Mouse (Mus musculus) retina, embryonic 14.5 days (tissue): Measurements from ENCODE around the gene Smim24.
A peak's percentile ranks its signal among the peaks of the same experiment; 100 is the strongest.

Experiments
- DNase-seq: peaks from one replicate; pipeline ENCODE4 v3.0.0-alpha.2; 2015; ENCODE audit warnings: low spot score

Gene Smim24

DNA sequence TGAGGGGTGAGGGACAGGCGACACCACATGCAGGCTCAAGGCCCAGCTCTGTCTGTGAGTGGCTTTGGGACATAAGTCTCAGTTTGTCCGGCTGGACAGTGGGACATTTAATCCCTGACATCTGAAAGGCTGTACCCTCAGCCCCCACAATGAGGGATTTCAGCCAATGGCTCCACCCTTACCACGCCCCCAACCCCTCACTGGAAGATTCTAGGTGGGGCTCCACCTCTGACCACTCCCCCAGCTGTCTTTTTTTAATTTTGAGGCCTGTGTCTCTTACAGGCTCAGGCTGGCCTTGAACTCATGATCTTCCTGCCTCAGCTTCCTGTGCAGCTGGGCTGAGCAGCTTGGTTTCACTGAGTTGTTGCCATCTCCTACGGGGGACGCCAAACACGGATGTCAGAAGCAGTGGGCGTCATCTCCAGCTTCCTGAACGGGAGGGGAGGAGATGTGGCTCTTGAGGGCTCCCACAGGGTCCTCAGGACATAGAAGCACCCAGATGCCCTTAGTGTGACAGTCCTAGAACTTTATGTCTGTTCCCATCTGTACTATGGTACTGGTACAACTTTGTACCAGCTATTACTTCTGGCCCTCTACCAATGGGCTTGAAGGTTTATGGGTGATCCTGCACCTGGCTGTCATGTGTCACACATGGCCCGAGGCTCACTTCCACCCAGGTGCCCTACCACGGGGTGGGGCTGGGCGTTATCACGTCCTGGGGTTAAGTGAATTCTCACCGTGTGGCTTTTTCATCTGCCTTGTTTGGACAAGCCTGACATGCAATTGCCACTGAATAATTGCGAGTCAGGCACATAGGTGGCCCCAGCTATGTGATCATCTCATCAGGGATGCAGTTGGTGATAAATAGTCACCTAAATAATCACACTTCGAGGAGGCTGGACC lies 41.8 kb downstream of the Smim24 start:
- no peak for DNase-seq

GRCm38 (mm10) chr10:81435436-81435835 lies 42.6 kb downstream of the Smim24 start:
- no peak for DNase-seq

DNA sequence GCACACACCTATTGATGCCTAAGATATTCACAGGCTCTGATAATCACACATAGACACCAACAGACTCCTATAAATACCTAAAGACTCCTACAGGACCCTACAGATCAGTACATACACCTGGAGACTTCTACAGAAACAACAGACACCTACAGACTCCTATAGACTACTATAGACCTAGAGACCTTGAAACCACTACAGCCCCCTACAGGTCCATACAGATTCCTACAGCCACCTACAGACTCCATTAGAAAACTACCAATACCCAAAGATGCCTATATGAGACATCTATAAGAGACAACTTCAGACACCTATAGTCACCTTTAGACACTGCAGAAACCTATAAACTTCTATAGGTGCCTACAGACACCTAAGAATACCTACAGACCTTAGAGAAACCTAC lies 48.2 kb downstream of the Smim24 start:
- peak; percentile 57 for DNase-seq
